Mouse (Mus musculus): ENCODE measurements around the gene D10Wsu102e.

DNA sequence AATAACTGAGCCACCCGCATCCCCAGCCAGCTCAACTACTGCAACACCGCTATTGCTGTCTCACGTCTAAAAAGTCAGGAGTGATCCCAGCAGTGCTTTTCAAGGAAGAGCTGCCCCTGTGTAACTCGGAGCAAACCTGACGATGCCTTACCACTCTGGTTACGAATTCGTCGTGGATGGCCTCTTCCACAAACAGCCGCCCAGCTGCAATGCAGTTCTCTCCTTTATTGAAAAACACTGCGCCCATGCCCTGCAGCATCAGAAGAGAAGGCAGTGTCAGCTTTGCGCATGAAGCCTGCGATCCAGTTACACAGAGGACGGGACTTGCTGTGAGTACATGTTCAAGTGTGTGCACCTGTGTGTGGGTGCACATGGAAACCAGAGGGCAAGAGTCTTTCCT lies 137.3 kb downstream of the D10Wsu102e start:
- TF ChIP-seq FLI1 (IDR thresholded peaks at IDR 0.05; ENCODE audit: low read length) = no peak
- TF ChIP-seq GATA1 (IDR thresholded peaks at IDR 0.05; ENCODE audit: borderline replicate concordance, low read length) = no peak
